Mouse (Mus musculus): Measurements from ENCODE around the gene Abce1. TPM values are rescaled to one million over a fixed set of nuclear protein-coding genes. Genes with fewer than 3 reads are reported as not detected.
"Not testable (repeated sequence)": the region's sequence is repeated elsewhere in the genome, so short reads cannot be mapped to it uniquely, and the experiment has no call there.

The Abce1 gene
- total and polyA plus RNA-seq, 3 experiments: 123 to 306 (median 202) TPM

DNA sequence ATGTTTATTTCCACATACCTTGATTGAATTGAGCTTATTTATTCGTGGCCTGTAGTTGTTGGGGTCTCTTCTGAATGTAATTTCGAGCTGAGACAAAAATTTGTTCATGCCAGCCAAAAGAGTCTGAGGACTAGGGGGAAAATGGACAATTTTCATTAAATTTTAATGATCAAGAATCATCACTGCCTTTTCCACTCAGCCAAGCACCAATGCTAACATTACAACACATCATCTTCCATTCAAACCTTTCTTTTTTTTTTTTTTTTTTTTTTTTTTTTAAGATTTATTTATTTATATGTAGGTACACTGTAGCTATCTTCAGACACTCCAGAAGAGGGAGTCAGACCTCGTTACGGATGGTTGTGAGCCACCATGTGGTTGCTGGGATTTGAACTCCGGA, 25.6 kb downstream of the Abce1 start:
- H3K27ac ChIP-seq (ENCODE audit: insufficient read depth, low read depth); dilution Hi-C loops (cut with MboI; ENCODE audit: extremely low pct_ligation_motif_present, extremely low pct_unique_long_range_greater_than_20kb, low sequenced_read_pairs); DNase-seq (ENCODE audit: extremely low read depth); H3K4me2 ChIP-seq (ENCODE audit: insufficient read depth, low read depth, poor library complexity, severe bottlenecking); H3K9ac ChIP-seq (ENCODE audit: insufficient read depth, low read depth); H3K4me1 ChIP-seq (ENCODE audit: control insufficient read depth in 1 of 2, insufficient read depth in 2 of 2); H3K27me3 ChIP-seq (replicated peaks); H3K4me3 ChIP-seq (replicated peaks in 1 of 3; ENCODE audit: low read depth in 2 of 3, low read length in 2 of 3, poor library complexity in 1 of 3); H3K9me3 ChIP-seq (replicated peaks; ENCODE audit: low read length); H3K79me2 ChIP-seq (replicated peaks; ENCODE audit: control insufficient read depth, extremely low read depth, insufficient read depth, poor library complexity, severe bottlenecking): not testable (repeated sequence)
- peaks cover 49 to 98% of the 10 kb centered on the region in 2 experiments for H3K36me3 ChIP-seq (replicated peaks in 1 of 2; ENCODE audit: control insufficient read depth in 1 of 2, insufficient read depth in 1 of 2, low read length in 1 of 2)
- in situ Hi-C loops (cut with MboI; ENCODE audit: low pct_ligation_motif_present, low pct_unique_long_range_greater_than_20kb, low sequenced_read_pairs): loop anchor here (25.0 kb wide), 1 partner anchor 1026 kb away; no protein-coding TSS in a partner anchor

DNA sequence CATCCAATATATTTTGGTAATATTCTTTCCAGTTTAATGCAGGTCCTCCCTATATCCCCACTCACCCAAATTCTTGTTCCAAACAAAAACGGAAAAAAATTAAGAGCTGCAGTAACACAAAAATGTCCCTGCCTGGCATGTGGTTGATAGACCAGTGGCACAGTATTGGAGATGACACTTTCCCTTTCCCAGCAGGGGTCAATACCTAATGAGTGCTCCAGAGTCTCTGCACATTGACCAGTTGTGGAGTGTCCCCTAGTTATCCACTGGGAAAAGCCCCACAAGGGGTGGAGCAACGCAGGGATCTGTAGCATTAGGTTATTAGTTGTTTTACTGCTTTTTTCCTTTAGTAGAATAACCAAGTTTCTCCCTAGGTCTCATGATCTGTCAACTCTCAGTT, 30.6 kb downstream of the Abce1 start:
- dilution Hi-C loops (cut with MboI; ENCODE audit: extremely low pct_ligation_motif_present, extremely low pct_unique_long_range_greater_than_20kb, low sequenced_read_pairs): no loop called here
- H3K27ac ChIP-seq (ENCODE audit: insufficient read depth, low read depth): no peak overlapping the region
- H3K9ac ChIP-seq (ENCODE audit: insufficient read depth, low read depth): no peak overlapping the region
- H3K9me3 ChIP-seq (replicated peaks; ENCODE audit: low read length): no peaks in the 10 kb centered on the region
- H3K79me2 ChIP-seq (replicated peaks; ENCODE audit: control insufficient read depth, extremely low read depth, insufficient read depth, poor library complexity, severe bottlenecking): no peaks in the 10 kb centered on the region
- TF ChIP-seq NELFE (IDR thresholded peaks at IDR 0.05; ENCODE audit: low read depth, low read length) (no peak), HCFC1 (IDR thresholded peaks at IDR 0.05; ENCODE audit: low read depth, low read length) (no peak), SIN3A (IDR thresholded peaks at IDR 0.05; ENCODE audit: low read length) (no peak), ZKSCAN1 (IDR thresholded peaks at IDR 0.05; ENCODE audit: borderline replicate concordance, low read depth, low read length) (no peak)
- no peak overlapping the region for H3K4me2 ChIP-seq (ENCODE audit: insufficient read depth, low read depth, poor library complexity, severe bottlenecking)
- in situ Hi-C loops (cut with MboI; ENCODE audit: low pct_ligation_motif_present, low pct_unique_long_range_greater_than_20kb, low sequenced_read_pairs): loop anchor here (25.0 kb wide), 1 partner anchor 1031 kb away; no protein-coding TSS in a partner anchor
- no peaks in the 10 kb centered on the region for H3K4me1 ChIP-seq (ENCODE audit: control insufficient read depth in 1 of 2, insufficient read depth in 2 of 2)
- peaks cover 33 to 74% of the 10 kb centered on the region in 2 experiments for H3K36me3 ChIP-seq (replicated peaks in 1 of 2; ENCODE audit: control insufficient read depth in 1 of 2, insufficient read depth in 1 of 2, low read length in 1 of 2)
- no peaks in the 10 kb centered on the region for H3K27me3 ChIP-seq (replicated peaks)
- H3K4me3 ChIP-seq (replicated peaks in 1 of 3; ENCODE audit: low read depth in 2 of 3, low read length in 2 of 3, poor library complexity in 1 of 3): no peak overlapping the region
- DNase-seq (ENCODE audit: extremely low read depth): no peak

DNA sequence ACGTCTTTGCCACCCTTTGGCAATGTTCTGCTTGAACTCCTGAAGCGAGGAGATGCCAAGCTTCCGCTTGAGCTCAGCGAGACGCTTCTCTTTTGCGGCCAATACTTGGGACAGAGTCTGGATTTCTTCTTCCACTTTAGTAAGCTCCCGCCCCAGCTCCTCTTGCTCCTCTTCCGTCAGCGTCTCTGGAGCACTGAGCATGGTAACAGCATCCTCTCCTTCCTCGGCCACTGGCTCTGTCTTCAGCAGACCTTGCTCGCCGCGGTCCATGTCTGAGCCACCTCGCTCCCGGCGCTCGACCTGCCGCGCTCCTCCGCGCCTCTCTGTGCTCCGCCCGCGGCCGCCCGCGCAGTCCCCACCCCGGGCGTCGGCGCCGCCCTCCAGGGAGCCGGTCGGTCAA, 31.0 kb downstream of the Abce1 start:
- no peak for DNase-seq (ENCODE audit: extremely low read depth)
- Histone ChIP-seq H3K4me3 (replicated peaks in 1 of 3; ENCODE audit: low read depth in 2 of 3, low read length in 2 of 3, poor library complexity in 1 of 3) (no peak overlapping the region), H3K27me3 (replicated peaks) (no peaks in the 10 kb centered on the region), H3K27ac (ENCODE audit: insufficient read depth, low read depth) (no peak overlapping the region), H3K9me3 (replicated peaks; ENCODE audit: low read length) (no peaks in the 10 kb centered on the region), H3K4me1 (ENCODE audit: control insufficient read depth in 1 of 2, insufficient read depth in 2 of 2) (no peaks in the 10 kb centered on the region), H3K4me2 (ENCODE audit: insufficient read depth, low read depth, poor library complexity, severe bottlenecking) (no peak overlapping the region), H3K36me3 (replicated peaks in 1 of 2; ENCODE audit: control insufficient read depth in 1 of 2, insufficient read depth in 1 of 2, low read length in 1 of 2) (peaks cover 31 to 73% of the 10 kb centered on the region in 2 experiments), H3K79me2 (replicated peaks; ENCODE audit: control insufficient read depth, extremely low read depth, insufficient read depth, poor library complexity, severe bottlenecking) (no peaks in the 10 kb centered on the region), H3K9ac (ENCODE audit: insufficient read depth, low read depth) (no peak overlapping the region)
- dilution Hi-C loops (cut with MboI; ENCODE audit: extremely low pct_ligation_motif_present, extremely low pct_unique_long_range_greater_than_20kb, low sequenced_read_pairs) (no loop called here), in situ Hi-C loops (cut with MboI; ENCODE audit: low pct_ligation_motif_present, low pct_unique_long_range_greater_than_20kb, low sequenced_read_pairs) (loop anchor here (25.0 kb wide), 1 partner anchor 1032 kb away; no protein-coding TSS in a partner anchor)
- TF ChIP-seq UBTF (IDR thresholded peaks at IDR 0.05; ENCODE audit: low read depth, low read length) (no peak), EP300 (IDR thresholded peaks at IDR 0.05; ENCODE audit: low read length) (no peak), IRF4 (IDR thresholded peaks at IDR 0.05; ENCODE audit: low read depth, low read length) (no peak), NRF1 (IDR thresholded peaks at IDR 0.05; ENCODE audit: low read depth, low read length) (no peak), SIN3A (IDR thresholded peaks at IDR 0.05; ENCODE audit: low read length) (no peak), RAD21 (IDR thresholded peaks at IDR 0.05; ENCODE audit: low read depth, low read length) (no peak), RCOR1 (conservative IDR thresholded peaks at IDR 0.05; ENCODE audit: low read depth, low read length) (no peak), MYC (IDR thresholded peaks at IDR 0.05; ENCODE audit: low read depth, low read length) (no peak), E2F4 (IDR thresholded peaks at IDR 0.05; ENCODE audit: insufficient replicate concordance, low read depth, low read length) (no peak), POLR2A (IDR thresholded peaks at IDR 0.05; ENCODE audit: low read depth, low read length) (no peak), MAFK (IDR thresholded peaks at IDR 0.05; ENCODE audit: insufficient replicate concordance, low read length) (no peak), BHLHE40 (IDR thresholded peaks at IDR 0.05; ENCODE audit: low read depth, low read length) (no peak), KAT2A (IDR thresholded peaks at IDR 0.05; ENCODE audit: insufficient replicate concordance, low read length) (no peak), TBP (conservative IDR thresholded peaks at IDR 0.05; ENCODE audit: low read depth, low read length) (no peak), CHD1 (IDR thresholded peaks at IDR 0.05; ENCODE audit: low read depth, low read length) (no peak), ZMIZ1 (IDR thresholded peaks at IDR 0.05; ENCODE audit: low read depth, low read length) (no peak), PAX5 (IDR thresholded peaks at IDR 0.05; ENCODE audit: low read length) (no peak), JUND (conservative IDR thresholded peaks at IDR 0.05; ENCODE audit: low read depth, low read length) (no peak)

DNA sequence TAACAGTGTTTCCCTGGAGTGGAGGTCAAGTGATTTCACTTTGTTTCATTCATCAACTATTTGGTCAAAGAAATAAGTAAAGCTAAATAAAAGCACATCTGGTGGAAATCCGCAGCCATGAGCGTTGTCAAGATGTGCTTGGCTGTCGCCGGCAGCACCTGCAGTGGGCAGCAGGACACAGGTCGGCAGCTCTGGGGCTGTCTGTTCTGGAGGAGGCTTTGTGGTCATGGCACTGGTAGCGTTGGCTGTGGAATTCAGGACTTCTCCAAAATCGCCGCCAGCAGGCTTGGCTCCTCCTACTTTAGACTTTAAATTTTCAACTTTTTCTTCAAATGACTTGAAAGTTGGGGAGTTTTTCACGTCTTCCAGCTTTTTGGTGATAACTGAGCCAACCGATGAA, 31.5 kb downstream of the Abce1 start:
- dilution Hi-C loops (cut with MboI; ENCODE audit: extremely low pct_ligation_motif_present, extremely low pct_unique_long_range_greater_than_20kb, low sequenced_read_pairs): not testable (repeated sequence)

More for the DNA sequence above, 31.5 kb downstream of the Abce1 start:
- H3K27ac ChIP-seq (ENCODE audit: insufficient read depth, low read depth); H3K79me2 ChIP-seq (replicated peaks; ENCODE audit: control insufficient read depth, extremely low read depth, insufficient read depth, poor library complexity, severe bottlenecking); H3K4me2 ChIP-seq (ENCODE audit: insufficient read depth, low read depth, poor library complexity, severe bottlenecking); H3K9me3 ChIP-seq (replicated peaks; ENCODE audit: low read length); H3K27me3 ChIP-seq (replicated peaks); H3K4me3 ChIP-seq (replicated peaks in 1 of 3; ENCODE audit: low read depth in 2 of 3, low read length in 2 of 3, poor library complexity in 1 of 3); H3K4me1 ChIP-seq (ENCODE audit: control insufficient read depth in 1 of 2, insufficient read depth in 2 of 2); DNase-seq (ENCODE audit: extremely low read depth); H3K9ac ChIP-seq (ENCODE audit: insufficient read depth, low read depth): not testable (repeated sequence)
- in situ Hi-C loops (cut with MboI; ENCODE audit: low pct_ligation_motif_present, low pct_unique_long_range_greater_than_20kb, low sequenced_read_pairs): loop anchor here (25.0 kb wide), 1 partner anchor 1032 kb away; no protein-coding TSS in a partner anchor
- peaks cover 31 to 71% of the 10 kb centered on the region in 2 experiments for H3K36me3 ChIP-seq (replicated peaks in 1 of 2; ENCODE audit: control insufficient read depth in 1 of 2, insufficient read depth in 1 of 2, low read length in 1 of 2)

Measured in CH12.LX (cell line).